Mouse (Mus musculus): ENCODE results near the gene Zbtb24. TPM values are rescaled to one million over a fixed set of nuclear protein-coding genes. Genes with fewer than 3 reads are reported as not detected.

Zbtb24 gene
- polyA plus RNA-seq, 1 experiment: 31.6 TPM

DNA sequence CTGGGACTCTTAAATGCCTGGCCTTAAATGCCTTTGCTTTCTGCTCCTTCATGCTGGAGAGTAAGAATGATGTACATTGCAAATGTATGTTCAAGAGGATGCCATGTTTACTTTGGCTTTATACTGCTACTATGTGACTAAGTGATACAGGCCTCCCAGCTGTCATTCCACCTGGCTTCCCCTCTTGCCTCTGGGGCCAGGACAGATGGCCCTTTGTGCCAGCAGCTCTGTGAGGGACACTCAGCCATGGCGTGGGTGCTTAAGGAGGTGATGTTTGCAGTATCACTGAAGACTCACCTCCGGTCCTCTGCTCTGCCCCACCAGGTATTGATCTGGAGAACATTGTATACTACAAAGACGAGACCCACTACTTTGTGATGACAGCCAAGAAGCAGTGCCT lies 29.8 kb downstream of the Zbtb24 start:
- H3K4me3 ChIP-seq (ENCODE audit: control insufficient read depth, insufficient read depth, low read length): no peak overlapping the region
- 99% methylated on average over 3 of the region's 3 CpGs for WGBS
- no peak for TF ChIP-seq POLR2A (IDR thresholded peaks at IDR 0.05; ENCODE audit: control insufficient read depth, extremely low read depth, insufficient read depth, low read length, poor library complexity)
- no peak for TF ChIP-seq CTCF (IDR thresholded peaks at IDR 0.05; ENCODE audit: borderline replicate concordance, control insufficient read depth, extremely low read depth, insufficient read depth, low read length, poor library complexity)
- peaks cover 31% of the 10 kb centered on the region for H3K4me1 ChIP-seq (replicated peaks; ENCODE audit: control insufficient read depth, insufficient read depth, low read length)
- no peak for DNase-seq
- H3K27me3 ChIP-seq (ENCODE audit: control insufficient read depth, insufficient read depth, low read length): no peaks in the 10 kb centered on the region
- H3K36me3 ChIP-seq (ENCODE audit: control insufficient read depth, insufficient read depth, low read length): peaks cover 52% of the 10 kb centered on the region
- no peak overlapping the region for H3K27ac ChIP-seq (ENCODE audit: control insufficient read depth, insufficient read depth, low read length)

GRCm38 (mm10) chr10:41480938-41481880 lies 31.0 kb downstream of the Zbtb24 start:
- Histone ChIP-seq H3K36me3 (ENCODE audit: control insufficient read depth, insufficient read depth, low read length) (peaks cover 65% of the 10 kb centered on the region), H3K4me3 (ENCODE audit: control insufficient read depth, insufficient read depth, low read length) (no peak overlapping the region), H3K27me3 (ENCODE audit: control insufficient read depth, insufficient read depth, low read length) (no peaks in the 10 kb centered on the region)

DNA sequence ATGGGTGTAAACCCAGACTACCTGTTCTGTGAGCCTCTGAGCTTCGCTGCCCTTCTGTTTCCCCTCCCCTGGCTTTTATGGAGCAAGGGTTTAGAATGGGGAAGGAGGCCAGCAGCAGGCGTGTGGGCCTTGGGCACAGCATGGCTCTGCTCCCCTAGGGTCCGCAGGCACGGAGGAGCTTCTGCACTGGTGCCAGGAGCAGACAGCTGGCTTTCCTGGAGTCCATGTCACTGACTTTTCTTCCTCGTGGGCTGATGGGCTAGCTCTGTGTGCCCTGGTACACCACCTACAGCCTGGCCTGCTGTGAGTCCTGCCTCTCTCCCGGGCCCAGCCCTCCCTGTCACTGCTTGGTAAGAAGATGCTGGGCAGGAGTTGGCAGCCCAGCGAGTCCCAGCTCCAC lies 32.3 kb downstream of the Zbtb24 start:
- no peak for DNase-seq
- WGBS: 96% methylated on average over 7 of the region's 7 CpGs
- Histone ChIP-seq H3K27ac (ENCODE audit: control insufficient read depth, insufficient read depth, low read length) (no peak overlapping the region), H3K4me3 (ENCODE audit: control insufficient read depth, insufficient read depth, low read length) (no peak overlapping the region), H3K36me3 (ENCODE audit: control insufficient read depth, insufficient read depth, low read length) (peaks cover 77% of the 10 kb centered on the region), H3K27me3 (ENCODE audit: control insufficient read depth, insufficient read depth, low read length) (no peaks in the 10 kb centered on the region), H3K4me1 (replicated peaks; ENCODE audit: control insufficient read depth, insufficient read depth, low read length) (peaks cover 18% of the 10 kb centered on the region)
- no peak for TF ChIP-seq CTCF (IDR thresholded peaks at IDR 0.05; ENCODE audit: borderline replicate concordance, control insufficient read depth, extremely low read depth, insufficient read depth, low read length, poor library complexity)
- no peak for TF ChIP-seq POLR2A (IDR thresholded peaks at IDR 0.05; ENCODE audit: control insufficient read depth, extremely low read depth, insufficient read depth, low read length, poor library complexity)

More at GRCm38 (mm10) chr10:41480938-41481880, 31.0 kb downstream of the Zbtb24 start:
- TF ChIP-seq POLR2A (IDR thresholded peaks at IDR 0.05; ENCODE audit: control insufficient read depth, extremely low read depth, insufficient read depth, low read length, poor library complexity) (no peak), CTCF (IDR thresholded peaks at IDR 0.05; ENCODE audit: borderline replicate concordance, control insufficient read depth, extremely low read depth, insufficient read depth, low read length, poor library complexity) (no peak)
- Histone ChIP-seq H3K4me1 (replicated peaks; ENCODE audit: control insufficient read depth, insufficient read depth, low read length) (peaks cover 21% of the 10 kb centered on the region), H3K27ac (ENCODE audit: control insufficient read depth, insufficient read depth, low read length) (no peak overlapping the region)
- DNase-seq: no peak
- WGBS: 96% methylated on average over 33 of the region's 33 CpGs

- no peak for TF ChIP-seq CTCF (IDR thresholded peaks at IDR 0.05; ENCODE audit: borderline replicate concordance, control insufficient read depth, extremely low read depth, insufficient read depth, low read length, poor library complexity)
- TF ChIP-seq POLR2A (IDR thresholded peaks at IDR 0.05; ENCODE audit: control insufficient read depth, extremely low read depth, insufficient read depth, low read length, poor library complexity): no peak
- Histone ChIP-seq H3K27me3 (ENCODE audit: control insufficient read depth, insufficient read depth, low read length) (no peaks in the 10 kb centered on the region), H3K36me3 (ENCODE audit: control insufficient read depth, insufficient read depth, low read length) (peaks cover 65% of the 10 kb centered on the region), H3K4me3 (ENCODE audit: control insufficient read depth, insufficient read depth, low read length) (no peak overlapping the region), H3K4me1 (replicated peaks; ENCODE audit: control insufficient read depth, insufficient read depth, low read length) (peaks cover 21% of the 10 kb centered on the region), H3K27ac (ENCODE audit: control insufficient read depth, insufficient read depth, low read length) (no peak overlapping the region)
- no peak for DNase-seq
- WGBS: 98% methylated on average over 16 of the region's 16 CpGs
Measured at GRCm38 (mm10) chr10:41485778-41486177, 35.6 kb downstream of the Zbtb24 start.

DNA sequence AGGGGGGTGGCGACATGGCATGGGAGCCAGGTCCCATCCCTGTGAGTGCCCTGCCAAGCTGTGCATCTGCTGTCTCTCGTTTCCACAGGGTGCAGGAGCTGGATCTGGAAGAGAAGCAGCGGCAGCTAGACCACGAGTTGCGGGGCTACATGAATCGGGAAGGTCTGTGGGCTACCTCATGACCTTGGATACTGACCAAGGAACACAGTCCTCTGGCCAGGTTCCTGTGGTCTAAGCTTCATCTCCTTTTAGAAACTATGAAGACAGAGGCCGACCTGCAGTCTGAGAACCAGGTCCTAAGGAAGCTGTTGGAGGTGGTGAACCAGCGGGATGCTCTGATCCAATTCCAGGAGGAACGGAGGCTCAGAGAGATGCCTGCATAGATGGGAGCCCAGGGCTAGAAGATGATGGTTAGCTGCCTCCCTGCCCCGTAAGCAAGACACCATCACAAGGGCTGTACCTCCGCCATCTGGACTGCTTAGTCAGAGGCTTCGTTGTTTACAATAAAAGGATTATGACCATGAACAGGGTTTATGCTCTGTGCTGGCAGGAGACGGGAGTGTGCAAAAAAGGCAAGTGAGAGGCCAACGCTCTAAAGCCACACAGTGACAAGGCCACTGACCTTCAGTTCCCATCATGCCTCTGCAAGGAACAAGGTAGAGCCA lies 36.5 kb downstream of the Zbtb24 start:
- WGBS: 96% methylated on average over 14 of the region's 14 CpGs
- TF ChIP-seq POLR2A (IDR thresholded peaks at IDR 0.05; ENCODE audit: control insufficient read depth, extremely low read depth, insufficient read depth, low read length, poor library complexity) (no peak), CTCF (IDR thresholded peaks at IDR 0.05; ENCODE audit: borderline replicate concordance, control insufficient read depth, extremely low read depth, insufficient read depth, low read length, poor library complexity) (no peak)
- H3K27ac ChIP-seq (ENCODE audit: control insufficient read depth, insufficient read depth, low read length): no peak overlapping the region
- H3K36me3 ChIP-seq (ENCODE audit: control insufficient read depth, insufficient read depth, low read length): peaks cover 61% of the 10 kb centered on the region
- H3K4me1 ChIP-seq (replicated peaks; ENCODE audit: control insufficient read depth, insufficient read depth, low read length): peaks cover 24% of the 10 kb centered on the region
- no peaks in the 10 kb centered on the region for H3K27me3 ChIP-seq (ENCODE audit: control insufficient read depth, insufficient read depth, low read length)
- DNase-seq: no peak
- H3K4me3 ChIP-seq (ENCODE audit: control insufficient read depth, insufficient read depth, low read length): no peak overlapping the region

DNA sequence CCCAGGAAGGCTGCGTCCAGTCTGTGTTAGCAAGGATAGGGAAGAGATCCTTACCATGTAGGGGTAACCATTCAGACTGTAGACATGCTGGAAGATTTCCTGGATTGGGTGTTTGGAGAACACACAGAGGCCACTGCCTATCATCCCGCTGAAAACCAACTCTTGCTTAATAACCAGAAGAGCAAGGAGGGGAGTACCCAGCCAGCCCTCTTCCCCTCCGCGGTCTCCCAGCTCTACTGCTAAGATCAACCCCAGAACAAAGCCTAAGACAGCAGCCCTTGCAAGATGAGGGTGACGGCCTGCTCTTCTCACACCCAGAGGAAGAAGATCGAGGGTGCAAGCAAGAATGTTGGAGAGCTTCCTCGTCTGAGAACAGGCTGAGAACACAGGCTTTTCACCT lies 38.7 kb downstream of the Zbtb24 start:
- 30% methylated on average over 7 of the region's 7 CpGs for WGBS
- Histone ChIP-seq H3K36me3 (ENCODE audit: control insufficient read depth, insufficient read depth, low read length) (peaks cover 40% of the 10 kb centered on the region), H3K4me1 (replicated peaks; ENCODE audit: control insufficient read depth, insufficient read depth, low read length) (peaks cover 24% of the 10 kb centered on the region), H3K4me3 (ENCODE audit: control insufficient read depth, insufficient read depth, low read length) (peak overlapping the region; percentile 84), H3K27me3 (ENCODE audit: control insufficient read depth, insufficient read depth, low read length) (no peaks in the 10 kb centered on the region), H3K27ac (ENCODE audit: control insufficient read depth, insufficient read depth, low read length) (no peak overlapping the region; the same call in 1 of the 2 replicates)
- DNase-seq: no peak
- TF ChIP-seq CTCF (IDR thresholded peaks at IDR 0.05; ENCODE audit: borderline replicate concordance, control insufficient read depth, extremely low read depth, insufficient read depth, low read length, poor library complexity) (no peak), POLR2A (IDR thresholded peaks at IDR 0.05; ENCODE audit: control insufficient read depth, extremely low read depth, insufficient read depth, low read length, poor library complexity) (no peak)

Data from thymus, adult 2 months (tissue).